Mouse (Mus musculus) cerebellum, adult 9-10 months (tissue): ENCODE measurements around the gene Nuak1.

Source experiments
- DNase-seq: peaks from one replicate; pipeline ENCODE4 v3.0.0; 2022

Nuak1 gene

DNA sequence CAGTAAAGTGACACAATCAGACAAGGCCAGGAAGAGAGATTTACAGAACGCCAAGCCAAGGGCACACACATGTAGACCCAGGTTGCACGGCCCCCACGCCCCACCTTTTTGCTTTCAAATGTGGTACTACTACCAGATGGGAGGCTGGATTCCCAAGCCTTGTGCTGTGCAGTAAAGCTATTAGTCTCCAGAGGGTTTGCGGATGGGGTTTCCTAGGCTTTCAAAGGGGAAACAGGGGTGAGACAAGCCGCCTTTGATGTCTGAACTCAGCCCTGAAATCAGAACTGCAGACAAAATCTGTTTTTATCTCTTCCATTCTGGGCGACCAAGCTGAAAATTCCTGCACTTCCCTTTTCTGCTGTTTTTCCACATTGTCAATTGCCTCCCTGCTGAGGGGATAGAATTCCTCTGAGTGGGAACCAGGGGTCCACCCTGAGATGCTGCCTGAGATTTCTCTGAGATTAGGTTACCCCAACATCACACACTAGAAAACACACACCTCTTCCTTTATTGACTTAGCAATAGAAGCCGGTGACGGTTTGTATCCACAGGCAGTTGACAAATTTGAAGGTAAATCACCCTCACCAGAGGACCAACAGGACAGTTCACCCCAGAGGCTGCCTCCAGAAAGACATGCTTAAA lies 35.1 kb downstream of the Nuak1 start:
- DNase-seq, result no peak

DNA sequence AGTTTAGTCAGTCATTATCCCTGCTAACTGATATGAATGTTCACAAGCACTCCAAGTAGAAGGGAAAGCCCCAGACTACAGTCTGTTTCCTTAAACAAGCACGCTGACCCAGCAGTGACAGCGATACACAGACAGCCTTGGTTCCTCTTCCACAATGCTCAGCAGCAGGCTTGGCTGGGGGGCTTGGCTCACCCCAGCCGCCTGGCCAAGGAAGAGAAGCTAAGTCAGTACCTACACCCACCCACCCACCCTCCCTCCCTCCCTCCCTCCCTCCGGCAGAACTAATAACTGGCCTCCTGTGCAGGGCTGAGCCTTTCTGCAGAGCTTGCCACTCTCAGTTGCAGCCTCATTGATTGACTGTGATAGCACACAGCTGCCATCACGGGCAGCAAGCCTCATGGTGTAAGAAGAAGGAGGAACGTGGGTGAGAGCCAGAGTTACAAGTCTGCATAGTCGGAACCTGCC lies 38.5 kb downstream of the Nuak1 start:
- DNase-seq, result no peak

DNA sequence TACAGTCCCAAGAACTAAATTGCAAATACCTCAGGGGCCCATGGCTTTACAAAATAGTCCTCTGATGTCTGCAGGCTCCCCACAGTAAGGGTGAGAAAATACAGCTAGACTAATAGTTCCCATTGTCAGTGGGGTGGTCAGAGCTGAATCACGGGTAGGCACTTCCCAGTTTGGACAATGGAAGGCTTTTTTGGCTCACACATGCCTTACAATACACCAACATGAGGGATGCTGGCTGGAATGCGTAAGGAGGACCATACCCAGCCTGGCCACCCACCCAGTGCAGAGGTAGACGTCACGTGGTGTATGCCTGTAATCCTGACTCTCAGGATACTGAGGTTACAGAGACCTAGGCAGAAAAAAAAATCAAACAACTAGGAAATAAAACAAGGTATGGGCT lies 39.2 kb downstream of the Nuak1 start:
- DNase-seq, result no peak

DNA sequence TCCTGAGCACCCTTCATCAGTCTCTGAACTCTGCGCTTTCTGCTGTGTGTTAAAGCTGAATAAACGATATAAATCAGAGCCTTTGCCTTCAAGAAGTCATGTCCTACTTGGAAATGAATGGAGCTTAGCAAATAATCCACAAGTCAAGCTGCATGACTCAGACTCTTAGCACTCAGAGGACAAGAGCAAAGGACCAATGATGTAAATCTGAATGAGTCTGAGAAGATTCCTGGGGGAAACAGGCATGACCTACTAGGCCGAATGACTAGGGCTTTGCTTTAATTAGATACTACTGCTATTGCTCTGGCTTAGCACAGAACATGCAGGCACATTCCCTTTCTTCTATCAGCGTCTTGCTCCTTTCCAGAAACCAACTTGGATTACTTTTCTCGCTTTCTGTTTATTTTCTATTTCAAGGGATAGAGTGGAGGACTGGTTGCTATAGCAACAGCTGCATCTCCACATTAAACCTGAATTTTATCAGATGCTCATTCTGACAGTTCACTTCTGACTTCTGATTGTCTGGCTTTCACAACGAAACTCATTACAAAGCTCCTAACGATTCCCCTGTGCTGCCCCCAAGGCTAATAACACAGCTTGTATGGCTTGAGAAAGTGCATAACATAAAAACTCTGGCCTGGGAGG lies 40.2 kb downstream of the Nuak1 start:
- DNase-seq, result no peak

DNA sequence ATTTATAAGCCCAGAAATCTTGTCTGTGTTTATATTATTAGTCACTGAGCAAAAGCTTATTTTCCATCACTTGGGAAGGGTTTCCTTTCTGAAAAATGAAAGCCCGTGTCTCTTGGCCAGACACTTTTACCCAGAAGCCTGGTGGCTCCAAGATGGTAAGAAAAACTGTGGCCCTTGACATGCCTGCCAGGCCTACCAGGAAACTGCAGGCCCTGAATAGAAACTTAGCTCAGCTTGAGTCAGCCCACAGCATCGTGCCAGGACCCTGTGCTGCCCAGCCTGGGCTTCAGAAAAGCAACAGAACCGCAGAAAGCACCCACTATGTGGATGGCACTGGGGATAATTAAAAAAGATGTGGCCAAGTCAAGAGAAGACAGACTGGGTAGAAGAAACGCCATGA lies 43.1 kb downstream of the Nuak1 start:
- no peak for DNase-seq

DNA sequence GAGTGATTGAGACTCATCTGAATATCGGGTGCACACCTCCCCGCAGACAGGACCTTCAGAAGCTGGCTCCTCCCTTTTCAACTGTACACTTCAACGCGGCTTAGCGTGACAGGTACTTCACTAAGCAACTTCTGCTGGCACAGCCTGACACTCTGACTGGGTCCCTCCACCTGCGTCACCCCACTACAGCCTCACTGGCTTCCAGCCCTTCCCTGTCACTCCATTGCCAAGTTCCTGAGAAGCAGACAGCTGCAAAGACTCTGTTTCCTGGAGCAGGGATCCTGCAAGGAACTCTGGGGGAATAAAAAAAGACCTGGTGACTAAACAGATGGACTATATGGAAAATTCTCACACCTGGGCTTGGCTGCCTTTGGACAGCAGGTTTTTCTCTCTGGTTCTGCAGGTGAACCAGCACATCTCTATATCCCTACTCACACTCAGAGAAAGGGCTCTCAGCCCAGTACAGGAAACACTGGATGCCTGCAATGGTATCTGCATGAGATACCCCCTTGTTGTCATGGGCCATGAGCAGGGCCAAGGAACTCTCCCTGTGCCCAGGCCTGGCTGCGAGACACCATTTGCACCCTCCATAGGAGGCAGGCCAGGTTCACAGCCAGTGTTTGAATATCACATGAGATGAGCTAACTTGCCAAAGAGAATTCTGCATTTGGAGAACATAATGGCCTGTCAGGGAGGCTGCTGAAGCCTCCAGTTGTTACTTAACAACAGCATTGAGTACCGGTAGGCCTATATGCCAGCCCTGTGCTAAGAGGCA lies 44.3 kb downstream of the Nuak1 start:
- DNase-seq, result no peak

DNA sequence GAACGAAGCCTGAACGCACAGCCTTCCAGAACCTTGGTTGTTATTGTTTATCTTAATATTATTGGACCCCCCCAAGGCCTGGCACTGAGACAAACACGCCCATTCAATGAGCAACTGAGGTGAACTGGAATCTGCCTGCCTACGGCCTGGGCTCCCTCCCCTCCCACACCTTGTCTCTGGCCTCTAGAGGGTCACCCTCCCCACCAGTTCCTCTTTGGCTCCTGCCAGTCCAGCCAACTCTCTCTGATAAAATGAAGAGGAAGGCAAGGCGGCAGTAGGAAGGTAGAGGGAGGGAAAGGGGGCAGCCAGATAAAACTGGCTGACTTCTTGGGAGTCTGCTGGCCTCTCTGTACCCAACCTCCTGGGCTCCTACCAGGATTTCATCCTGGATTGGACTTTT lies 45.1 kb downstream of the Nuak1 start:
- DNase-seq, result no peak

DNA sequence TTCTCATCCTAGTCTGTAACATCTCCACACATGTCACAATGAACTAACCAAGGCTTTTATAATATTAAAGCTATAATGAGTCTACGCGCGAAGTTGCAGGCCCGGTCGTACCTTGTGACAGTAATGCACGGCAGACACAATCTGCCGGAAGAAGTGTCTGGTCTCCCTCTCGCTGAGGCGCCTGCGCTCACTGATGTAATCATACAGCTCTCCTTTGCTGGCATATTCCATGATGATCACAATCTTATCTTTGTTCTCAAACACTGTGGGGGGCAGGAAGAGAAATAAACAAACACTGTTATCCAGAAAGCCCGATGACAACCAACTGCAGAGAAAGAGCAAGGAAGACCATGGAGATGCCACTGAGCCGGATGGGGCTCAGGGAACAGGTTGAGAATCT lies 46.5 kb downstream of the Nuak1 start:
- DNase-seq, result no peak

DNA sequence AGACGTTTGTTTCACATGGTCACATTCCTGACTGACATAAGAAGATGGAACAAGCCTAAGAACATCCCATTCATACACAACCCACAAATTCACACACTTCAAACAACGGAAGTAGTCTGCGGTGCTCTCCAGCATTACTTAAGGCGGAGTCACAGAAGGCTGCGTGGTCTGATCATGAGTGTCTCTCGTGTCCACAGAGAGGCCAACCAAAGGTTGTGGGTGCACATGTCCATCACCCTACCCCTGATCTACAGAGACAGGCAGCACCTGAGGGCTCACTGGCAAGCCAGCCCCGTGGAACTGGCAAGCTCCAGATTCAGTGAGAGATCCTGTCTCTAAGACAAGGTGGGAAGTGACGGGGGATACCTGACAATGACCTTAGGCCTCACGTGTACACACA lies 47.0 kb downstream of the Nuak1 start:
- DNase-seq, result no peak

DNA sequence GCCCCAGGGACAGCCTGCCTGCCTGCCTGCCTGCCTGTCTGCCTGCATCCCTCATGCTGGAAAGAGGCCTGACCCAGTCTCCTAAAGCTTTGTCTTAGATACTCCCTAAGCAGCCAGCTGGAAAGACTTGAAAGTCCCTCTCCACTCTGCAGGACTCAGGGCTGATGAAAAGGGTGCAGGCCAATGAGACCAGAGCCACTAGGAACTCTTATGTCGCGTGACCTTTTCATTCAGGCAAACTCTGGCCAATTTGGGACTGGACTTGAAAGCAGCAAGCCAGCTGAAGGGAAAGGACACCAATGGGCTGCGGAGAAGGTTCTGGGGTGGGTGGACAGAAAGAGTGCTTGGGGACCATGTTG lies 47.7 kb downstream of the Nuak1 start:
- no peak for DNase-seq

DNA sequence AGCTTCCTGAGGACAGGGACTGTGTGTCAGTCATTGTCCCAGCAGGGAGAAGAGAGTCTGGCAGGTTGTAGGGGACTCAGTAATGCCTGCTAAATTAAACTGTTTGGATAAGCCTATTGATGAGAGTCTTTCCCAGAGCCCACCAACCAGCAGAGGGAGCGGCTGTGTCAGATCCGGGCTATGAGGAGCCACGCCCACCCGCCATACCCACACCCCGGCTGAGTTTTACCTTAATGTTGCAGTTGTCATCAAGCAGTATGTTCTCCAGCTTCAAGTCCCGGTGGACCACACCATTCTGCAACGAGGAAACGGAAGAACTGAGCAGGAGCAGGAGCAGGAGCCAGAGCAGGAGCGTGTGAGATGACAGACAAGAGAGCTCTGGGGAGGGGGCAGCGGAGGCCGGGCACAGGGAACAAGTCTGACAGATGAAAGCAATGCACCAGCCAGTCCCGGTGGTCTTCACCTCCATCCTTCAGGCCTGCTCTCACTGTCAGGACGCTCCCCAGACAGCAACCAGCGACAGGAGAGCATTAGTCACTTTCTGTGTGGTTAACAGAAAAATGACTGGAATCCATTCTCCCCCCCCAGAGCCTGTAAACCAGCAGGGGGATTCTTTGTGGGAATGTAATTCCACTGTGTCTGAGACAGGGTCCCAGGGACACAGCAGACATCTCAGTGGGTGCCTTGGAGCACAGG lies 48.2 kb downstream of the Nuak1 start:
- no peak for DNase-seq

DNA sequence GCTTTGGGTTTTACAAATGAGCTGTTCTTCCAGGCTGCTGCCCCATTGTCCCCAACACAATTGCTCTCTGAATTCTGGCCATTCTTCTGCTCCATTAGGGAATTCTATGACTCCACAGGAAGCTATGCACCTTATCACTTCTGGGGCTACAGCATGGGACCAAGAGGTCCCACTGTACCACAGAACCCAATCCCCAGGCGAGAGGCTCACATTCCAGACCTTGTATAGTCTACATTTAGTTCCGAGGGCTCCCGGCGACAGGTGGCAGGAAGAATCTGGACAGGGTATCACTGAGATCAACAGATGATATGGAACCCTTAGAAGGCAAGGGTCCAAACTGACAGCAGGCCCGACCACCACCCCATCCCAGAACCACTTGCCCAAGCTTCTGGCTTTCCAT lies 50.7 kb downstream of the Nuak1 start:
- DNase-seq, result no peak

DNA sequence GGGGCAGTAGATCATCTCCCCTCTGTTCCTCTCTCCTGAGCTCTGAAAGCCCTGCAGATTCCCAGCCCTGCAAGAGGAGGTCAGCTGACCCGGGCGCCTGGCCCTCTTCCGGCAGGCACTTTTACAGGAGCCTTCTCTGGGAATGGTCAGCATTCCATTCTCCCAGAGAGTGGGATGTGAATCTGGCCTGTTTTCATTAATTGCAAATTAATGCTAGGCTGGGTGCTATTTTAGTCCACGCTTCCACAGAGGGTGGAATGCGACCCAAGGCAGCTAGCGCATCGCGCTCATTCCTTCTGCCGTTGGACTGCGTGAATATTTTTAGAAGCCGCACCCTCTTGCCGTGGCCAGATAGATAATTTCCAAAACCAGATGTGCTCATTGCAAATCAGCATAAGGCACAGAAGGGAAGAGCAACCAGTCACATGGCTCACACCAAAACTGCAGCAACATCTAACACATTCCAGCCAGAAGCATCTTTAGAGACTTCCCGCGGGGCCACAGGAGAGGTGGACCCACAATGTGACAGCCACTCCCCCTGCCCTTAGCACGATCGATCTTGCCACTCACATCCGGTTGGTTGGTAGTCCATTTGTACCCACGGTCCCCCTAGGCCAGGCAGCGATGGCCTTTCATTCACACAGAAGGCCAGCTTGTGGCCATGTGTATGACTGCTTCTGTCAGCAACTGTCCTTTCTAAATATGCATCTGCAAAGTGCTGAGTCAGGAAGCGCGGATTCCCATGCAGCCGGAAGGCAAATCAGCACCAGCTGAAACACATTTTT lies 51.8 kb downstream of the Nuak1 start:
- no peak for DNase-seq

DNA sequence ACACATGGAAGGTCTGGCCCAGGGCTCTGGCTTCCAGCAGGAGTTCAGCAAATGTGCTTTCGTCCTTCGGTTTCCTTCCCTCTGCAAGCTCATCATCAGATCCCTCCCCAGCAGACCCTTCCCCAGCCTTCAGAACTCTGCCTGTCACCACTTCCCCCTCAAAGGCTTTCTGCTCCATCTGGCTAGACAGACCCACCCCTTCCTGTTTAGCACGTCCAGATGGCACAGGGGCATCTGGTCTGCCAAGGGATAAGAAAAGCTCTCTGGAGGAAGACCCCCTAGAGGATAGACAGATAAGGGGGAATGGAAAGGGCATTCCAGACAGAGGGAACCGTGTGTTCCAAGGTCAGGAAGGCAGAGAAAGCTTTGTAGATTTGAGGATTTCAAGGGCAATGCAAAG lies 53.1 kb downstream of the Nuak1 start:
- DNase-seq, result no peak

DNA sequence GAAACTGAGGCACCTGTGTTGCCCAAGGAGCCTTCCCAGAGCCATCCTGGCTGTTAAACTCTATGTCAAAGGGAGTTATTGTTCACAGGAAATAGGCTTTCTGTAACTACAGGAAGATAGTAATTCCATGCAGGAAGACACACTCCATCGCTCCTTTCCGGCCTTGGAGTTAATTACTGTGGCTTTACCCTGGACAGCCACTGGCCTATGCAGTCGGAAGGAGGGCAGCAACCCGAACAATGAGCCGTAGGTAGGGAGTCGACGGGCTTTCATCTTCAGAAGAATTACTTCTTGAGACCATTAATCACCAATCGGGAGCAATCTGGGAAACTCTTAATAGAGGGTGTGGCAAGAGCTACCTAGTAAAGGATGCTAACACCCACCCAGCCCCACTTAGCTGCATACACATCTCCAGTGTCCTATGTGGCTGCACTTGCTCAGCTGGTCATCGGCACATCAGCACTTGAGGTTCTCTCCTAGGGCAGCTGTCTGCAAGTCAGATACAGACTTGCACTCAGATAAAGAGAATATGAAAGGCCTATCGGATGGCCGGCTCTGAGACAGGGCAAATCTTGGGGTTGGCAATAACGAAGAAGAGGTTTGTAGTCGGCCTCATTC lies 53.7 kb downstream of the Nuak1 start:
- no peak for DNase-seq

DNA sequence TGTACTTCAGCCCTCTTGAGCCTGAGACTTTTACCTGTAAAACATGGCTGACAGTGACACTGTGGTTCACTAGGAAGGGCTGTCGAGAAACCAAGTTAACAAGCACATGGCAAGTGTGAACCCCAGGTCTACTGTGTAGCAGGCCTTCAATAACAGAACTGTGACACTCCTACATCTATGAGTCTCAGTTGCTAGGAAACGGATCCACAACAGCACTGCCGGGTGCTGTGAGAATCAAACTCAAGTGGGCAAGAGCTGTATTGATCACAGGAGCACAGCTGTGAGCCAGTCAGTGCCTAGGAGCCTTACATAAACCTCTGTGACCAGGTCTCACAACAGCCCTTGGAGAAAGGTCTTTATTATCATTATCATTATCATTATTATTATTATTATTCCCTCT lies 54.2 kb downstream of the Nuak1 start:
- DNase-seq, result no peak

DNA sequence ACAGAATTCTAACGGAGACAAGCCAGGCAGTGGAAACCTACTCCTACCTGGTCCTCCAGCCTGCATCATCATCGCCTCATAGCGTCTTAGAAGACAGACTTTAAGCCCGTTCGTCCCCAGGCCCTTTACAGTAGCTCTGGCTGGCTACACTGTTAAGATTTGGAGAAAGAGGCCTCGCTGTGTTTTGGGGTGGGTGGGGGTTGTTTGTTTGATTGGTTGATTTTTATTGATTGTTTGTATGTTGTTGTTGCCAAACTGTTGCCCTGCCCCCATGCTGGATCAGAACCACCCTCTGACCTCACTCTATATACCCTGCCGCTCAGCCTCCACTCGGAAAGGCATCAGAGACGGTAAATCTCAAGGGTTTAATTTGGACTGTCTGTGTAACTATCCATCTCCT lies 55.6 kb downstream of the Nuak1 start:
- DNase-seq, result no peak

DNA sequence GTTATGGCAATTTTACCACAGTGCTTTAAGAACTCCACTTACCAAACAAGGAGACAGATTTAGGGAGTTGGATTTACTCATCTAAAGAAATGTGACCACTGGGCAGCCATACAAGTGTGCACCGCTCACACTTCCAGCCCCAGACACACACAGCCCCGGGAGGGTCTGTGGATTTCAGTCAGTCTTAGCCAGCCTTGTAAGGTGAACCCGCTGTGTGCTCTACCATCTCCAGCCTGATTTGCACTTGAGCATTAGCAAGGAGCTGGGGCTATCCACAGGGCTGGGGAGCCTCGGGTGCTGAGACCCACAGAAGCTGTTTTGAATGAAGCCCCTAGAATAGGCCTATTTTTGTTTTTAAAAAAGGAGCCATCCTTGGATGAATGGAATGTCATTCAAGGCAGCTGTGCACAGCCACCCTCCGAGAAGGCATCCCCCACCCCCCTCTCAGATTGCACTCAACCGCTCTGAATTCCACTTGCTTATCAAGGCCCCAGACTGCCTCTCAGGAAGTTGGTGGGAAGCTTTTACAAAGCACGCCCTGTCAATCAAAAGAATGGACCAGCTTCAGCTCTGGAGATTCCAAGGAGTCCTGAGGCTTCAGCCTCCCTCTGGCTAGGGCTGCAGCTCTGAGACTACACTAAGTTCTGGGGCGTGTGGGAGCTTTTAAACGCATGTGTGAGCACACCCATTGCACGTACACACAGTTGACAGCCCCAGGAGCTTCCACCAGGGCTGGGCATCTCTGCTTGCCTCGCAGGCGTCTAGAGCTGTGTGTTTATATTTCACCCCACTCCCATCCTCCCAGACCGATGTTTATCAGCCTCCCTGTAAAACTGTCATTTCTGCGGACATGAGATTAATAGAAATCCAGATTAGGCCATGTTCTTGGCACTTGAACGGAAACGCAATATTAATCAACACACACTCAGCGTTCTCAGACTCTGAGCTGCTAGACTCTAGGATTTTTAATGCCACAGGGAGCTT lies 57.2 kb downstream of the Nuak1 start:
- DNase-seq, result no peak

DNA sequence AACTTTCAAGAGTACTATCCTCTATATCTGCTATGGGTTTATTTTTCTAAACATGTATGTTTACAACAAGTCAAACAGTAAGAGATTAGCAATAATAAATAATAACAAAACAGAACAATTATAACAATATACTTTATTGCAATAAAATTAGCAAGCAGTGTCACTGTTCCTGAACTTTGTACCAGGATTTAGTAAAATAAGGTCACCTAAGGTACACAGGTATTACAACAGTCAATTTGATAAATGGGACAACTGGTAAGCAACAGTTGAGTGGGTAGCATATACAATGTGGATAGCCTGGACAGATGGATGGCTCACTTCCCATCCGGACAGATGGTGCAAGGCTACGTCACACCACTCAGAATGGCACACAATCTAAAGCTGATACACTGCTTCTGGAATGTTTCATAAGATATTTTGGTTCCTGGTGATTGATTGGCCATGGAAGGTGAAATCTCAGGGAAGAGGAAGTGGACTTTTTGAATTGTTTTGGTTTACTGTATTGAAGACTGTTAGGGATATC lies 59.1 kb downstream of the Nuak1 start:
- peak; percentile 95 for DNase-seq

DNA sequence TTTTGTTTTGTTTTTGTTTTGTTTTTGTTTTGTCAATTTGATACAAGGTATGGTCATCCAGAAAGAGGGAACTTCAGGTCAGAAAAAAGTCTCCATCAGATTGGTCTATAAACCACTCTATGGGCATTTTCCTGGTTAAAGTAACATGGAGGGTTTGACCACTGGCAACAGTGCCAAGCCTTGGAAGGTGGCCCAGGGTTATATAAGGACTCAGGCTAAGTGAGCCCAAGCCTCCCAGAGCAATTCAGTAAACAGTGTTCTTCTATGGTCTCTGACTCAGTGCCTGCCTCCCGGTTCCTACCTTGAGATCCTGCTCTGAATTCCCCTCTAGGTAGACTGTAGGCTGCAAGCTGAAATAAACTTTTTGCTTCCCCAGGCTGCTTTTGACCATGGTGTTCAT lies 61.0 kb downstream of the Nuak1 start:
- peak; percentile 76 for DNase-seq

DNA sequence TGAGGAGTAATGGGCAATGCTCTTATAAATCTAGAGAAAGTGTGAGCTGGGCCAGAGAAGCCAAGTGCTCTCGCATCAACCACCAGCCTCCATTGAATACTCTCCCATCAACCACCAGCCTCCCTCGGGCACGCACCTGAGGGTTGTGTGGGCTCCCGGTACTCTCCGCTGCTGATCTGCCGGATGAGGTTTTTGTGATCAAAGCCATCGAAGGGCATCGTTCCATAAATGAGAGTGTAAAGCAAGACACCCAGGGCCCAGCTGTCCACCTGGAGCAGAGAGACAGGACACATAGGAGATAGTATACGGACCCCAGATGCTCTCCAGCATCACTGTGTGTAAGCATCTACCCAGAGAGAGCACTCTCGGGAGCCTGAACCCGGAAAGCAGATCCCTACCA lies 62.4 kb downstream of the Nuak1 start:
- DNase-seq, result no peak
